Mouse (Mus musculus) CD4-positive, CD25-positive, alpha-beta regulatory T cell, adult 9 weeks (primary cell): ENCODE measurements around the gene Mks1. TPM values are rescaled to one million over a fixed set of nuclear protein-coding genes. Genes with fewer than 3 reads are reported as not detected.

ENCODE experiments used
- polyA plus RNA-seq: library from polyadenylated mRNA; unstranded; fragments of 100-300 nt; shearing (Covaris generic); gene quantifications from one replicate; pipeline ENCODE4 v1.2.1, GENCODE M21; 2017

Mks1 gene
- polyA plus RNA-seq: 18.1 TPM

GRCm38 (mm10) chr11:87852690-87853596 lies at the start of gene Mks1:
Mks1 (plus strand) TSS chr11:87853215.

DNA sequence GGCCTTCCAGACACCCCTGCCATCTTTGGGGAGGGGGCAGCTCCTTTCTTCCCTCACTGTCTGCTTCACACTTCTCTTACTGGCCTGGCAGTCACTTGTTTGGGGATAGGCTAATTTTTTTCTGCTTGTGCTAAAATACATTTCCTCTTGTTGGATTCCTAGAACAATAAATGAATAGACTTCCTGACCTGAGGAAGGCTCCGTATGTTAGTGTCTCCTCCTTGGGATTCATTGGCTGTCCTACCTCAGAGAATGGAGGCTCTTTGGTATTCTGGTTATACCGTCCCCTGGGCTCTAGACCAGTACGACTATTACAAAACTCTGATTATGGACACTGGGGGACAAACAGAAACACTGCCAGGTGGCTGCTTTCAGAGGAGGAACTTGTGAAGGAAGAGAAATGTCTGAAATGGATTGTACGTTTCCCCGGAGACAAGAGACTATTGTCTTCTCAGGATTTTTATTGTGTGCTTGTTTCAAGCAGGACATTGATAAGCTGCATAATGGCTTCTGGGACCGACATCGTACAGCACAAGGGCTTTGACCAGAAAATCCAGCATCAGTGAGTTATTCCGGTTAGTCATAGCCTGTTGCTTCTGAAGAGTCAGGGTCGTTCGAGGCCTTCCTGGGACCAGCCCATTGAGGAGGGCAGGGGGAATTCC lies 24.6 kb upstream of the Mks1 start, which contains the start of gene Lpo:
Gene Lpo (minus strand): TSS at position 51 of the 662 bp plus-strand sequence.

GRCm38 (mm10) chr11:87875436-87875835 lies 22.4 kb downstream of the Mks1 start, which contains the start of gene Epx:
Epx (minus strand) TSS chr11:87875536.

GRCm38 (mm10) chr11:87892168-87892567 lies 39.2 kb downstream of the Mks1 start, which contains the start of gene Olfr462:
Olfr462 (minus strand) TSS chr11:87892268.

DNA sequence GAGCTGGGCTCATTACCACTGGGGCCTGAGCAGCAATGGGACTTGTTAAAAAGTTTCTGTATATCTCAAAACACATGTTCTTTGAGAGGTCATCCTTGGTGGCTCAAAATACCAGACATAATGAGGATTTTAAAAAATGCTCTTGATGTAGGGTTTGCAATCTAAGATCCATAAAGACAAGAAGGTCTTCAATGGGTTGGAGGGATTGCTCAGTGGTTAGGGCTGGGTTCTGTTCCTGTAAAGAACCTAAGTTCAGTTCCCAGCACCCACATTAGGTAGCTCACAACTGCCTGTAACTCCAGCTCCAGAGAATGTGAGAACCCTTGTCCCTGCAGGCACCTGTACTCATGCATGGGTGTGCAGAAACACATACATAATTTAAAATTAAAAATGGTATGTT lies 44.3 kb downstream of the Mks1 start, which contains the start of gene Olfr463:
Gene Olfr463 (minus strand): TSS at position 101 of the 400 bp plus-strand sequence.

Other genes with a start within 250 kb of the Mks1 start
- gene Hsf5, start 236.1 kb upstream of the Mks1 start, polyA plus RNA-seq: not detected
- 35.5 TPM for gene Rnf43, start 190.5 kb upstream of the Mks1 start, polyA plus RNA-seq
- 471 TPM for gene Supt4a, start 115.7 kb upstream of the Mks1 start, polyA plus RNA-seq
- gene Tspoap1, start 92.7 kb upstream of the Mks1 start, polyA plus RNA-seq: 6.2 TPM
- gene Mpo, start 59.6 kb upstream of the Mks1 start, polyA plus RNA-seq: not detected
- gene Lpo, start 24.9 kb upstream of the Mks1 start, polyA plus RNA-seq: not detected
- not detected for gene Epx, start 22.3 kb downstream of the Mks1 start, polyA plus RNA-seq
- not detected for gene Olfr462, start 39.1 kb downstream of the Mks1 start, polyA plus RNA-seq
- gene Olfr463, start 44.2 kb downstream of the Mks1 start, polyA plus RNA-seq: not detected
- not detected for gene Olfr464, start 67.8 kb downstream of the Mks1 start, polyA plus RNA-seq
- gene Dynll2, start 134.3 kb downstream of the Mks1 start, polyA plus RNA-seq: 5.5 TPM
- 65.2 TPM for gene Srsf1, start 194.2 kb downstream of the Mks1 start, polyA plus RNA-seq
- 28.9 TPM for gene Vezf1, start 215.1 kb downstream of the Mks1 start, polyA plus RNA-seq
- gene Cuedc1, start 244.8 kb downstream of the Mks1 start, polyA plus RNA-seq: 5.6 TPM